Mouse (Mus musculus) liver, postnatal 0 days (tissue): ENCODE data around the gene E130114P18Rik.
A peak's percentile ranks its signal among the peaks of the same experiment; 100 is the strongest.

Source experiments
- CTCF ChIP-seq: sonication (generic); IDR thresholded peaks from 2 replicates; pipeline ENCODE4 v1.5.1; 2016; ENCODE audit warnings: antibody characterized with exemption, low read depth
- EP300 ChIP-seq: IDR thresholded peaks from 2 replicates; pipeline ENCODE4 v1.6.1; 2016; ENCODE audit warnings: antibody characterized with exemption, low read depth, mild to moderate bottlenecking

GRCm38 (mm10) chr4:97775494-97776265 is 2.2 kb downstream of the E130114P18Rik start:
- TF ChIP-seq CTCF (0 out of 2 replicates have a peak, but pooled peaks have one; percentile 7), EP300 (no peak)
